Mouse (Mus musculus): ENCODE data around the gene Slc25a4.
A peak's percentile ranks its signal among the peaks of the same experiment; 100 is the strongest.
"Not testable (repeated sequence)": the region's sequence is repeated elsewhere in the genome, so short reads cannot be mapped to it uniquely, and the experiment has no call there.

Gene Slc25a4

DNA sequence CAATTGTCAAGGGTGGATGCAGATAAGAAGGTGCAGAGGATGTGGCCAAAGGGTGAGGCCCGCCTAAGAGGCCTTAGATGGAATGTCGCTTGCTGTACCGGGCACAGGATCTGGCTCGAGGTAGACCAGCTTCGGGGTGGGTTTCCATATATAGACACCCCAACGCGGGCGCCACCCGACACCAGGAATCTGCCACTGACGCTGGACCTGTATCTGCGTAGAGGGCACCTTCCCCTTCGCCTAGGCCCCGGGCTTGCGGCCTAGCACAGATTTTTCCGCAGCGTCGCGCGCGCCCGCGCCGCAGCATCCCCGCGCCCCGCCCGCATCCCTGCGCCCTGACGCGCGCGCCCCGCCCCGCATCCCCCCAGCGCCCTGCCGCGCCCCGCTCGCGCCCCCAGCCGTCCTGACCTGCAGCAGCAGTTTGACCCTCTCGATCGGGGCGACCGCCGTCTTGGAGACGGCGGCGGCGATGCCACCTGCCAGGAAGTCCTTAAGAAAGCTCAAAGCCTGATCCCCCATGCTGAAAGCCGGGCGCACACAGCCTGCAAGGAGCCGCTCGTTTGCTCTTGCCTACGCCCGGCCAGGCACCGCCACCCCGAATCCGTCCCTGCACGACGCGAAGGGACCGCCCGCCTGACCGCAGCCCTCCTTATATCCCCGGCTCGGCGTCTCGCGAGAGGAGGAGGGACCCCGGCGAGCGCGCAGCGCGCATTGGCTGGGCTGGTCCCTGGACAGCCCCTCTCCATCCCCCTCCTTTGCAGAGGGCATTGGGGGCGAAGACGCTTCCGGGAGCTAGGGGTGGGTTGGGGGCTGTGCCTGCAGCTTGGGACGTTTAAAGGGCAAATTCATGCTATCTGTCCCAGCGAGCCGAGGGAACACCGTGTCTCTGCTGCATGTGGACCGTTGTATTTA lies at the start of gene Slc25a4:
Gene Slc25a4, minus strand, starts transcription at position 881 of the 912 bp plus-strand sequence.
- peak; percentile 93 for DNase-seq (ENCODE audit: low spot score)

DNA sequence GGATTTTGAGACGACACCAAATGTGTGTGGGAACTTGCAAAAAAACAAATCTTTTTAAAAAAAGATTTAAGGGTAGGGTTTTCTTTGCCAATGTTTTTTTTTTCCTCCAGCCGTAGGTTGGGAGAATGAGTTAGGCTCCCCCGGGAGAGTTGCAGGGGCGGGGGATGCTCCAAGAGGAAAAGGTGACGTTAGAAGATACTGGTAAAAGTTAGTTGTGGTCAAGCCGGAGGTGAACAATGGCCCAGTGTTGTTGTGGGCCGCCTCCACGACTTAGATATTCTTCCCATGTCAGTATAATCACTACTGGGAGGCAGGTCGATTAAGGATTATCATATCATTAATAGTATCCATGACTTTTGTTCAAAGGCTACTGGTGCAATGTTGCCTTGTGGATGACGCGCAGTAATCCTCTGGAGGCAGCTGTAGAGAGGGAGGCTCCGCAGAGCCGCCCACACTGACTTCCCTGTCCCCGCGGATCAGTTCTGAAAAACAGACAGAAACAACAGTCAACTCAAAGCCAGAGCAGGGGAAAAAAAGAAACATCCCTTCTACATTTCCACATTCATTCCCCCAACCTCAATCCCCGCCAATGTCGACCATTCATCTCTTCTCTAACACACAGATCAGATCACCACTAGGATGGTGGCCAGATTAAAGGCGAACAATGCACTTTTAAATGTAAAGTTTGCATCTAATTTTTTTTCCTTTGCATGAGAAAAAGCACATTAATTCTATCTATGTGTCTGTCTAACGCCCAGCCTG lies 47.0 kb upstream of the Slc25a4 start:
- no peak for DNase-seq (ENCODE audit: low spot score)

DNA sequence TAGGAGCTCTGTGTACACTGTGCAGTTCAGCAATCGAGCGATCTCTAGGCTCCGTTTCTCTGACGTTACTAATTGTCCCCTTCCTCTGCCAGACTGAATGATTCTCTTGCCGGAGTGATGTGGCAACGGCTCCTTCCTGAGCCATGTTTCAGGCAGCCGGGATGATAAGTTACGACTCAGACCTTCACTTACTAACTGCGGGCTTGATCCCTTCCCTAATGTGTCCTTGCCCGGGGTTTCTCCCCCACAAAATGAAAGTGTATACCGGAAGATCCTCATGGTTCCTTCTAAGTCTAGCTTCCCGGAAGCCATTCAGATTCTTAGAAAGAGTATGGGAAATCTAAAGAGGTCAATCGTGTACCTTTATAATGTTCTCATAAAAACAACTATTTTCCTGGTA lies 41.4 kb upstream of the Slc25a4 start:
- no peak for DNase-seq (ENCODE audit: low spot score)

DNA sequence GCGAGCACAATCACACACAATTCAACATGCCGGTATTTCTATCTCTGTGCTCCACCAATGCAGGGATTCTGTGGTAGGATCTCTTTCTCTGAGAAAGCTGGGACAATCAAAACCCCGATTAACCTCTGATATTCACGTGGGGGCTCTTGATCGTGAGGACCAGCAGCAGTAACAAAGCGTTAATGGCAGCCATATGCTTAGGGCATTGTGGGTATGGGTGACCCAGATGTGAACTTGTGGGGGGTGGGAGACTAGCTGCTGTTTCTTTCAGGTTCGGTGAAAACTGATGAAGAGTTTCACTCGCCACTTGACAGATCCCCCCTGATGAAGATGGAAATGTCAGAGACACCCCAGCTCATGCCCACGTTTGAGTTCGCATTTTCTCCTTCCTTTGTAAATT lies 40.5 kb upstream of the Slc25a4 start:
- no peak for DNase-seq (ENCODE audit: low spot score)

DNA sequence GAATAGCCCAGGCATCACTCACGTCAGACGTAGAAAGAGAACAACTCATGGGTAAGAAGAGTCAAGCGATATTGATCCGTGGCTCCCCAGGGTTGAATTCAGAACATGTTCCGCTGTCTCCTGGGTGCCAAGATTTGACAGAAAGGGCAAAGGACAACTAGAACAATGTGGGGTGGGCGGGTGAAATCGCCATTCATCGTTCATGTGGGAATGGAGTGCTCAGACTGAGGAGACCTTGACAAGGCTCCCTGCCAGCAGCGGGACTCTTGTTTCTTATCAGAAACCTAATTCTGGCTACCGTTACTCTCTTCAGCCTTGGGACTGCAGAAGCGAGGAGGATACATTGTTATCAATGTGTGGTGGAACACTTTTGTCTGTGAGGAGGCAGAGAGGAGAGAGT lies 35.3 kb upstream of the Slc25a4 start:
- DNase-seq (ENCODE audit: low spot score) = no peak

DNA sequence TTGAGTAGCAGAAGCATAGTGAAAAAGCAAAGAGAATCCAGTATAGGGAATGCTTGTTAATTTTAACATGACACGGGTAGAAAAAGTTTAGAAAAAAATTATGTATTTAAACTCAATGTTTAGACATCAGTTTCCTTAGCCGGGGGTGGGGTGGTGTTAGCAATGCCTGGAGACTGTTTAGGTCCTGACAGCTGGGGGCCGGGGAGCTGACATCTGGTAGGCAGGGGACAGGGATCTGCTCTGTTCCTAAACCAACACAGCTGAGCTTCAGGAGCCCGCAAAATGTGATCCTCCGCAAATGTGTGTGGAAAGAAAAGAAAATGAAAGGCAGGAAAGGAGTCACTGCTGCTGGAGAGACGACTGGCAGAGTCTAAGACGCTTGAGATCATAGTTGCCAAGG lies 31.9 kb upstream of the Slc25a4 start:
- no peak for DNase-seq (ENCODE audit: low spot score)

DNA sequence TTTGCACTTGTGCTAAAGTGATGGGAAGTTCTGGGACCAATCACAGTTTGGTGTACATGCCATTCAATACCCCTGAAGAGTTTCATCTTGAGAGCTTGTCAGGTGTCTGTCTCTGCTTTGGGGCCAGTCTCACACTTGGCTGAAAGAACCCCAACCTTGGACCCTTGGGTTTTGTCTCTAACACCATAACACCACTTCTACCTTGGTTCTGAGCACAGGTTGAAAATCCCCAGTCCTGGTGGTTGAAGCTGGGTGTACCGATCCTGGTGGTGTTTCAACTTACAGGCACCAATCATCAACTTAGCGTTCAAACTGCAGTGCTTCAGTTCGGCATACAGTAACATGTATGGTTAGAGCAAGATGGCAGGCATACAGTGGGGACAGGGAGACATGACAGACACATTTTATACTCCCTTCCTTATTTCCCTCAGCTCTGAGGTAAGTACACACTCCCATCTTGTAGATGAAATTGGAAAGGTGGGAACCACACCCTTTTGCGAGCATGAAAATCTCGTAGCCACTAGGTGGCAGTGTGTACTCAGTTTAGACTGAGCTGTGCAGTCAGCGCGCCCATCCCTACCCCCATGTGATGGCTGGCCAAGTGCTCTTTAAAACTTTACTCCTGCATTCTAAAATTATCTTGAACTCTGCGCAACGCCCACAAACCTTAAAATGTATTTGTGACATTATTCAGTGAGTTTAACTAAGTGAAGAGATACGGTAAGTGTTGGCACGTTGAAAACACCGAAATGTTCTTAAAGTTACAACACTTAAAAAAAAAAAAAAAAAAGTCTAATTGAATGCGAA lies 30.7 kb upstream of the Slc25a4 start:
- DNase-seq (ENCODE audit: low spot score) = peak; percentile 48

DNA sequence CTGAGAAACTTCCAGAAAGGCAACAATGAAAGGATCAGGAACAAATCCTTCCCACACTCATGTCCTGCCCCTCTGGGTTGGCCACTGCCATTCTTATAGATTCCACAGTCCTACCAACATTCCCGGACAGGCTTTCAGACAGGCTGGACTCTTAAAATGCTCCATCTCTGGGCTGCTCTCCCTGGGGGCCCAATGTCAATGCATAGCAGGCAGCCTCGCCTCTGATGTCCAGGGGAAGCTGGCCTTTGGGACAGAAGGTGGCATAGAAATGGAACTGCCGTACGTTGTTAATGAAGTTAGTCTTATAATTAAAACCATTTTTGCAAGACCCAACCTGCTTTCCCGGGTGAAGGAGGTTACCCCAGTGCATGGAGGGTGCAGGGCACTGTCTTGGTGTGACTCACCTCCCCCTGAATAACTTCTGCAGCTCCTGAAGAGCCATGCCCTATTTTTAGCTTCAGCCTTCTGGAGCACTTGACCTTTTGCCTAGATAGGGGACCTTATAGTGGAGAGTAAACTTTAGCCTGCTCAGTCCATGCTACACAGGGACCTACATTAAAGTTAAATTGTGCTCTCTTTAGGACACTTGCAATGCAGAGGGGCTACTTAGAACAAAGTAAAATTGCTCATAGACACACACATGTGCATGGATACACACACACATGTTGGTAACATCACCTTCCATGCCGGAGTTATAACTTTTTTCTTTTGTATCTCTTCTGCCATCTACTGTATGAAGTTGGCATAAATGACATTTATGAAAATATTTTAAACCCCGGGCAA lies 25.5 kb upstream of the Slc25a4 start:
- no peak for DNase-seq (ENCODE audit: low spot score)

DNA sequence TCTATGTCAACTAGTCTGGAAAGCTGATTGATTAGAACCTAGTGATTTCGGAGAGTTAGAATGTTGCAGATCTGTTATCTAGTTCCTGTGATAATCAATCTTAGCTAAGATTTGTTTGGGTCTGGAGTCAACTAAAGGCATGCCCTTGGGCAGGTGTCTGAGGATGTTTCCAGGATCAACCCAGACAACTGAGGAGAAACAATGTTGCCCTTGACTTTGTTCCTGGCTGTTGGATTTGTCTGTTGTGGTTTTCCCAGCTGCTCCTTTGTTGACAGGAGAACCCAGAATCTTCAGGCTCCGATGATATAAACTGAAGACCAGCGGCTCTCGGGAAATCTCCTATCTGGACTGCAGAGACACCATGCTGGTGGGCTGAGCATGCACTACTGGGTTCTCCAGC lies 23.7 kb upstream of the Slc25a4 start:
- DNase-seq (ENCODE audit: low spot score) = no peak

DNA sequence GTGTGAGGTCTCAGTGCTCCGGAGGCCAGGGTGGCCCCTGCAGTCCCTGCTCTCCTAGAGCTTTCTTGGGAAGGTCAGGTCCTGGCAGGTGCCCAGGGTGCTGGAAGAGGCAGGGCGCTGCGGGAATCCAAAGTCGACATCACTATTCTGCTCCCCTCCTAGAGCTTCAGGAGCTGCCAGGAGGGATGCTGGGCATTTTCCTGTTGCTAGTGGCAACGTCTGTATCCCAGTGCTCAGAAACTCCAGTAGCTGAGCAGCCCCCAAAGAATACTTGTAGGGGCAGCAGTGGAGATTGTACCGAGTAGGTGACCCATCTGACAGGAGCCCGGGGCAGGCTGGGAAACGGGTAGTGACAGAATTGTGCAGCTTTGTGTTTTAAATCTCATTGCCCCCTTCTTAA lies 21.7 kb upstream of the Slc25a4 start:
- no peak for DNase-seq (ENCODE audit: low spot score)

DNA sequence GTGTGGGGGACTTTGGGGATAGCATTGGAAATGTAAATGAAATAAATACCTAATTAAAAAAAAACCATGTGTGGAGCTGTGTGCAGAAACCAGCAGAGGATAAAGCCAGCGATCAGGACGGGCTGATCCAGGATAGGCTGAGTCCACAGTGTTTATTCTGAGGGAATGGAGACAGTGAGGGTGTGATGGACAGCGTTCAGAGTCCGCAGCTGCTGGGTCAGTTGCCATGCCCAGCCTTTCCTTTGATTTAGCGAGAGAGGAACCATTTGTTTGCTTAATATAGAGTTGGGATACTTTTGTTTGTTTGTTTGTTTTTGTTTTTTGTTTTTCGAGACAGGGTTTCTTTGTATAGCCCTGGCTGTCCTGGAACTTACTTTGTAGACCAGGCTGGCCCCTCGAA lies 20.9 kb upstream of the Slc25a4 start:
- DNase-seq (ENCODE audit: low spot score) = not testable (repeated sequence)

DNA sequence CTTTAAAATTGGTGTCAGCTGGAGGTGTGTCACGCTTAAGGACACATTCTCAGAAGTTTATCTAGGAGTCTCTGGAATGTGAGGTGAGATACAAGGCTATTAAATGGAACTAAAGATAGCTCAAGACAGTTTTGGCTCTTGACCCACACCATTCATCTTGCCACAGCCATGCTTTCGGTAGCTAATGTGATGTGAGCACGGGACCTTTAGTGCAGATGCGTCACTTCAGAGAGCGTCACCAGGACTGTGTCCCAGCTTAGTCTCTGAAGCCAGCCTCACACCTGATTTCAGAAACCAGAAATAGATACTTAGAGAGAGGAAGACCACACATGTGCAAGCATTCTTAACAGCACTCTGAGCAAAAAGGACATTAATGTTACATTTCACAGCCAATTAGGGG lies 15.5 kb upstream of the Slc25a4 start:
- DNase-seq (ENCODE audit: low spot score) = no peak

DNA sequence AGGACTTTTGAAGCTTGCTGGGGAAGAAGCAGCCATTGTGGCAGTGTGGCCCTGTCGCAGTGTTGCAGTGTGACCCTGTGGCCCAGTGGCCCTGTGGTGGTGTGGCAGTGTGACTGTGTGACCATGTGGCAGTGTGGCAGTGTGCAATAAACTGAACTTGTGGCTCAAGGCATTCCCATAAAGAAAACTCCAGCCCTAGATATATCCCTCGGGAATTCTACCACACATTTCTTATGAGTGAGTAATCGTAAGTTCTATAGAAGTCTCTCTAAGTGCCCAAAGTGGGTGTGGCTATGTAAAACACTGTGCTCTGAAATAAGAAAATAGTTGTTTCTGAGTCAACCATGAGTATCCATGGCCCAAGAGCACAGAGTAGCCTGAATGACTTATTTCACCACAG lies 14.4 kb upstream of the Slc25a4 start:
- DNase-seq (ENCODE audit: low spot score) = no peak

DNA sequence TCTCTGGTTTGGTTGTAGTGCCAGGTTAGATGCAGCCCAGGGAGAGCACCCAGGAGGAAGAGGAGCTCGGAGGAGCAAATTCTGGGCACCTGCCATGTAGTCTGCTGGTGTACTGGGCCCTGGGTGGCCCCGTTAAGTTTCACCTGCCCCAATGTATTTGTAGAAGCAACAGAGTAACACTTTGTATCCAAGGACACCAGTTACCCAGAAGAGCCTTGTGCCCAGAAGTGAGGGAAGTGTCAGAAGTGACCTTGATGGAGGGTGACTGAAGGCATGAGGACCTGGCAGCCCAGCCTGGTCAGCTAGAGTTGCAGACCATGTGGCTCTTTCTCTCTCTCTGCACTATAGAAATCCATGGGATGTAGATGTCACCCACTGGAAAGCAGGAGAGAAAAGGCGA lies 9.5 kb upstream of the Slc25a4 start:
- no peak for DNase-seq (ENCODE audit: low spot score)

DNA sequence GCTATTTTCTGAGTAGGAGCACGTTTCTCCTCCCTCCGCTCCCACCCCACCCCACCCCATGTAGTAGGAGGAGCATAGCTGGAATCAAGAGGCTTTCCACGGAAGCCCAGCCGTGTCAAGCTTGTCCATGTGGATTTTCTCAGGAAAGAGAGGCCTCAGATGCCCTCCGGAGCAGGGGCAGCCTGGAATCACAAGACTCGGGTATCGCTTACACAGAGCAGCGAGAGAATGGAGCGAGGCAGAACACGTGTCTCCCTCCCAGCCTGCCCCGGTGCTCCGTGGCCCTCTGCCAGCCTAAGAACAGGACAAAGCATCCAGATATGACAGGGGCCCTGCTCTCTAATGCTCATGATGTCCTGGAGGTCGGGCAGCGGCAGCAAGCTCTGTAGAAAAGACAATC lies 5.8 kb upstream of the Slc25a4 start:
- DNase-seq (ENCODE audit: low spot score) = peak; percentile 53

DNA sequence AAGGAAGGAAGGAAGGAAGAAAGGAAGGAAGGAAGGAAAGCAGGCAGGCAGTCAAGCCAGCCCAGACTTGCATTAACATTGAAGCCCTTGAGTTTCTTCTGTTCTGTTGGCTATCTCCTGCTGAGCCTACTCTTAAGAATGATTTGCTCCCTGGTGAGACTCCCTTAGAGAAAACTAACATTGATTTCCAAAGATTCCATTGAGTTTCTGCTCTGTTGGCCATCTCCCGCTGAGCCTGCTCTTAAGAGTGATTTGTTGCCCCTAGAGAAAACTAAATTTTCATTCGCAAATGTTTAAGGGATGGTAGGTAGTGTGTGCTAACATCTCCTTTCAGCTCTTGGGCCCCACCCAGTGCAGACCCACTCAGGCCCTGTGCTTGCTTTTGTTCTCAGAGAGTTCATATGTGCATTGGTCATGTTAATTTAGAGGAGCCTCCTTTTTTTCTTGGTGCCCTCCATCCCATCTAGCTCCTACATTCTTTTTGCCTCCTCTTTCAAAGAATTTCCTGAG lies 2.9 kb upstream of the Slc25a4 start:
- no peak for DNase-seq (ENCODE audit: low spot score)

DNA sequence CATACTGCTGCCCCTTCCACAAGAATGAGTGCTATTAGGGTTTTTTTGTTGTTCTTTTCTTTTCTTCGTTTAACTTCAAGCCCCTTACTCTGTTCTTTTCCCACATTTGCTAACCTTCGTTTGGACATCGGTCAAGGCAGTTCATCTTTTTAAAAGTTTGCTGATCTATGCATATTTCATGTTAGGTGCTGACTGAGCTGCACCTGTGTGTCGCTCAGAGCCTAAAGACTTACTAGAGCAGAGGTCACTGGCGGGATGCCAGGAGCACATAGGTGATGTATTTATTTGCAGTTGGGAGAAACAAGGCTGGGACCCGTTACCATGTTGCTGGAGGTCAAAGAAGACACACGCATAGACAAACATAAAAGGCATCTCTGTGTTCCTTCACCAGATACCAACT lies 1.1 kb upstream of the Slc25a4 start:
- DNase-seq (ENCODE audit: low spot score) = no peak

DNA sequence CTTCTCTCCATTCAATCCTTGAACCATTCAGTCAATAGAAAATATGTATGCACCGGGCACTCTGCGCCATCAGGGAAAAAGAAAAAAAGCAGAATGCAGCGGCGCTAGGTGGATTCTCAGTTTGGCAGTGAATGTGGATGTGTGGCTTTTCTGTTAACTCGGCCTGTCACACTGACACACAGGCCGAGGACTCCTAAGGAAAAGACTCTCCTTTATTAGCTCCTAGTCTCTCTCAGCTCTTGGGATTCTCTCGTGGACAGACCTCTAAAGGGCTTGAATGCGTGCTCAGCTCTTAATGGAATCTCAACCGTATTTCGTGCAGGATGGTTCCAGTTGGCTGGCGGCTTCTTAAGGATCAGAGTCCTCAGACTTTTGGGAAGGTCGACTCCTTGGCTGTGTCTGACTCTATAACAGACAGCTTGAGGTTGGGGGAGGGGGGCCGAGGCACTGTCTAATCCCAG lies 557 bp upstream of the Slc25a4 start:
- no peak for DNase-seq (ENCODE audit: low spot score)

DNA sequence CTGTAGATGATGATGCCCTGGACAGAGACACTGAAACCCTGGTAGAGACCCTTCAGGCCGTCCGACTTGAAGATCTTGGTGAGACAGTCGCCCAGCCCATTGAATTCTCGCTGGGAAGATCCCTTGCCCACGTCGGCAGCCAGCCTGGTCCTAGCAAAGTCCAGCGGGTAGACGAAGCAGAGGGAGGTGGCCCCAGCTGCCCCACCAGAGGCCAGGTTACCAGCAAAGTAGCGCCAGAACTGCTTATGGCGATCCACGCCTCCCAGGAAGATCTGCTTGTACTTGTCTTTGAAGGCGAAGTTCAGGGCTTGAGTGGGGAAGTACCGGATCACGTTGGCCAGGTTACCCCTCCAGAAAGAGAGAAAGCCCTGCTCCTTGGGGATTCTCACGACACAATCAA lies 2.0 kb downstream of the Slc25a4 start:
- DNase-seq (ENCODE audit: low spot score) = no peak

DNA sequence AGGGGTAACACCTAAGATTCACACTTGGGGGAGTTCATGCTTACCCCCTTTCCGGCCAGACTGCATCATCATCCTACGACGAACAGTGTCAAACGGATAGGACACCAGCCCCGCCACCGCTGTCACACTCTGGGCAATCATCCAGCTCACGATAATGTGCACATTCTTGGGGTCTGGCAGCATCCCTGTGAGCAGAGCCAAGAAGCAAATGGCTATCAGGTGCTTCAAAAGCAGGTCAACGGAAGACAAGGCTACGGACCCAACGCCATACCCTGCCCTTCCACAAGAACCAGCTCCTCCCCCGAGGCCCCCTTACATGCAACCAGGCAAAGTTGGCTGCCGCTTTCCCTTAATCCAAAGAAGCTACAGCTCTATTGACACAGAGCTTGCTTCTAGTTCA lies 2.7 kb downstream of the Slc25a4 start:
- DNase-seq (ENCODE audit: low spot score) = no peak

DNA sequence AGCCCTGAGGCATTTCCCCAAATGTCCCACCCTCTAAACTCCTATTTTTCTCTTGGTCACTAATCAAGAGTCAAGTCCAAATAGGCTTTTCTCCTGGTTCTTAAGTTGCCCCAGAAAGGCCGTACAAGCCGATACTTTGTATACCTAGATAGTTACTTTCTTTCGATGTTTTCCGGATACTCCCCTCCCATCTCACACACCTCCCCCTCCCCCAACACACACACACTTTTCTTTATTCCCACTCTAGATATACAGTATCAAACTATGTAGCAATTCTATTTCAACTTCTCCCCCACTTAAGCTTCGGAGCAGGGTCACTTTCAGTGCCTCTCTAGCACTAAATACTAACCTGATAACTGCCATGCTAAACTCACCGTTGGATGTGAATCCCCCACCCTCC lies 5.0 kb downstream of the Slc25a4 start:
- DNase-seq (ENCODE audit: low spot score) = no peak

Data from left cerebral cortex, adult 11 months (tissue).